Mouse (Mus musculus) cortical plate, adult 2 months (tissue): ENCODE measurements around the gene Cenpt.
A peak's percentile ranks its signal among the peaks of the same experiment; 100 is the strongest.

ENCODE experiments used
- CTCF ChIP-seq: fragments of 200-500 bp; IDR thresholded peaks from 2 replicates; pipeline ENCODE4 v1.5.1; 2011; ENCODE audit warnings: mild to moderate bottlenecking, control low read depth, low read length; ENCODE audit not compliant: insufficient read depth; ENCODE audit errors: extremely low read depth
- POLR2A ChIP-seq: fragments of 200-500 bp; IDR thresholded peaks from 2 replicates; pipeline ENCODE4 v1.6.1; 2011; ENCODE audit warnings: mild to moderate bottlenecking, low read length, control low read depth; ENCODE audit not compliant: insufficient read depth; ENCODE audit errors: extremely low read depth

DNA sequence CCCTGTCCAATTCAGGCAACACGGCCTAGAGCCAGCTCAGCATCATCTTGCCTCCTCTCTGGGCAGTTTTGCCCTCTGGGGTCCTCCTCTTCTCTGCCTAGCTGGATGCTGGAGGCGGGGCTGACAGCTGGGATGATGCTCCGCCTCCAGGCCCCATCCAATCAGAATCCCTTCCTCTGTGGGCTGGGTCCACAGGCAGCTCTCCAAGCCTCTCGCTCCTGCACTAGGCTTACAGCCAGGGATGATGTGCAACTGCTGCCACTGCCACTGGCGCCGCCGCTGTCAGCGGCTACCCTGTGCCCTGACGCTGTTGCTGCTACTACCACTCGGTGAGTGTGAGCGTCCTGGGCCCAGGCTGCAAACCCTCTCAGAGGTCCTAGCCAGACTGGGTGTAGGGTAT is 40.3 kb upstream of the Cenpt start, which contains the start of gene Nrn1l:
- TF ChIP-seq POLR2A, result peak; percentile 53; the same call in 1 of the 2 replicates
- TF ChIP-seq CTCF, result no peak
